Mouse (Mus musculus): Measurements from ENCODE around the gene Ddx25.

Gene Ddx25

GRCm38 (mm10) chr9:35541488-35541887 lies 16.8 kb downstream of the Ddx25 start:
- peak; percentile 71 for DNase-seq (ENCODE audit: low spot score)

- no peak for DNase-seq (ENCODE audit: low spot score)
Observed at GRCm38 (mm10) chr9:35541024-35541423, 17.3 kb downstream of the Ddx25 start.

- DNase-seq (ENCODE audit: low spot score), result no peak
Observed at GRCm38 (mm10) chr9:35539001-35539750, 19.2 kb downstream of the Ddx25 start.

GRCm38 (mm10) chr9:35535876-35536275 lies 22.5 kb downstream of the Ddx25 start:
- DNase-seq (ENCODE audit: low spot score), result no peak

GRCm38 (mm10) chr9:35535110-35535509 lies 23.2 kb downstream of the Ddx25 start:
- peak; percentile 56 for DNase-seq (ENCODE audit: low spot score)

- no peak for DNase-seq (ENCODE audit: low spot score)
Observed at GRCm38 (mm10) chr9:35533266-35533665, 25.1 kb downstream of the Ddx25 start.

- no peak for DNase-seq (ENCODE audit: low spot score)
Observed at GRCm38 (mm10) chr9:35529796-35530195, 28.5 kb downstream of the Ddx25 start.

GRCm38 (mm10) chr9:35529141-35529540 lies 29.2 kb downstream of the Ddx25 start:
- no peak for DNase-seq (ENCODE audit: low spot score)

GRCm38 (mm10) chr9:35523941-35524411 lies 34.4 kb downstream of the Ddx25 start:
- DNase-seq (ENCODE audit: low spot score), result peak; percentile 57

GRCm38 (mm10) chr9:35523541-35523940 lies 34.8 kb downstream of the Ddx25 start:
- no peak for DNase-seq (ENCODE audit: low spot score)

GRCm38 (mm10) chr9:35522821-35523515 lies 35.4 kb downstream of the Ddx25 start:
- DNase-seq (ENCODE audit: low spot score), result no peak

- no peak for DNase-seq (ENCODE audit: low spot score)
Observed at GRCm38 (mm10) chr9:35522241-35522640, 36.1 kb downstream of the Ddx25 start.

GRCm38 (mm10) chr9:35520631-35521348 lies 37.5 kb downstream of the Ddx25 start:
- DNase-seq (ENCODE audit: low spot score), result no peak

GRCm38 (mm10) chr9:35518169-35518568 lies 40.2 kb downstream of the Ddx25 start, which contains the start of gene Gm1113:
TSS of gene Gm1113 (minus strand) at chr9:35518269.
- no peak for DNase-seq (ENCODE audit: low spot score)

GRCm38 (mm10) chr9:35516711-35517110 lies 41.6 kb downstream of the Ddx25 start:
- no peak for DNase-seq (ENCODE audit: low spot score)

GRCm38 (mm10) chr9:35516182-35516581 lies 42.1 kb downstream of the Ddx25 start:
- DNase-seq (ENCODE audit: low spot score), result no peak

- no peak for DNase-seq (ENCODE audit: low spot score)
Observed at GRCm38 (mm10) chr9:35513900-35514299, 44.4 kb downstream of the Ddx25 start.

- DNase-seq (ENCODE audit: low spot score), result no peak
Observed at GRCm38 (mm10) chr9:35508234-35508633, 50.1 kb downstream of the Ddx25 start.

GRCm38 (mm10) chr9:35502361-35503000 lies 55.8 kb downstream of the Ddx25 start:
- no peak for DNase-seq (ENCODE audit: low spot score)

GRCm38 (mm10) chr9:35499946-35500345 lies 58.4 kb downstream of the Ddx25 start:
- DNase-seq (ENCODE audit: low spot score), result no peak

GRCm38 (mm10) chr9:35495471-35495870 lies 62.9 kb downstream of the Ddx25 start:
- peak; percentile 45 for DNase-seq (ENCODE audit: low spot score)

GRCm38 (mm10) chr9:35494937-35495336 lies 63.4 kb downstream of the Ddx25 start:
- no peak for DNase-seq (ENCODE audit: low spot score)
